Mouse (Mus musculus) mouse trophoblast stem cell (cell line): Measurements from ENCODE around the gene Mtmr12.
"Not testable (repeated sequence)": the region's sequence is repeated elsewhere in the genome, so short reads cannot be mapped to it uniquely, and the experiment has no call there.

ENCODE experiments used
- in situ Hi-C, 2 experiments: fragments of 300-500 bp; cut with MseI, MboI; formaldehyde crosslinking; loops; 2 replicates in 1 of 2; 3 replicates in 1 of 2; pipeline ENCODE4 v1.15.1; 2025

Mtmr12 gene

GRCm38 (mm10) chr15:12211577-12211976 lies 6.7 kb downstream of the Mtmr12 start:
- in situ Hi-C loops = no loop called here

- in situ Hi-C loops = no loop called here
Observed at GRCm38 (mm10) chr15:12212266-12212665, 7.4 kb downstream of the Mtmr12 start.

GRCm38 (mm10) chr15:12214531-12215414 lies 9.9 kb downstream of the Mtmr12 start:
- in situ Hi-C loops = no loop called here

- in situ Hi-C loops = no loop called here
Observed at GRCm38 (mm10) chr15:12215415-12215718, 10.5 kb downstream of the Mtmr12 start.

- in situ Hi-C loops = no loop called here
Observed at GRCm38 (mm10) chr15:12216119-12216518, 11.3 kb downstream of the Mtmr12 start.

GRCm38 (mm10) chr15:12216798-12217197 lies 12.0 kb downstream of the Mtmr12 start:
- in situ Hi-C loops = no loop called here

GRCm38 (mm10) chr15:12217332-12217731 lies 12.5 kb downstream of the Mtmr12 start:
- in situ Hi-C loops = not testable (repeated sequence)

GRCm38 (mm10) chr15:12217849-12218248 lies 13.0 kb downstream of the Mtmr12 start:
- in situ Hi-C loops = no loop called here

GRCm38 (mm10) chr15:12218583-12219382 lies 14.0 kb downstream of the Mtmr12 start:
- in situ Hi-C loops = no loop called here

- in situ Hi-C loops = no loop called here
Observed at GRCm38 (mm10) chr15:12221131-12221530, 16.3 kb downstream of the Mtmr12 start.

GRCm38 (mm10) chr15:12222564-12223302 lies 17.9 kb downstream of the Mtmr12 start:
- in situ Hi-C loops = no loop called here

- in situ Hi-C loops = no loop called here
Observed at GRCm38 (mm10) chr15:12223393-12223792, 18.6 kb downstream of the Mtmr12 start.

- in situ Hi-C loops = no loop called here
Observed at GRCm38 (mm10) chr15:12224239-12224638, 19.4 kb downstream of the Mtmr12 start.

GRCm38 (mm10) chr15:12225062-12225461 lies 20.2 kb downstream of the Mtmr12 start:
- in situ Hi-C loops = no loop called here

- in situ Hi-C loops = no loop called here
Observed at GRCm38 (mm10) chr15:12226908-12227307, 22.1 kb downstream of the Mtmr12 start.

- in situ Hi-C loops = no loop called here
Observed at GRCm38 (mm10) chr15:12227355-12227754, 22.5 kb downstream of the Mtmr12 start.

- in situ Hi-C loops = no loop called here
Observed at GRCm38 (mm10) chr15:12229603-12230242, 24.9 kb downstream of the Mtmr12 start.

GRCm38 (mm10) chr15:12230243-12230935 lies 25.6 kb downstream of the Mtmr12 start:
- in situ Hi-C loops = no loop called here

- in situ Hi-C loops = no loop called here
Observed at GRCm38 (mm10) chr15:12231462-12231861, 26.6 kb downstream of the Mtmr12 start.

- in situ Hi-C loops = no loop called here
Observed at GRCm38 (mm10) chr15:12232429-12232828, 27.6 kb downstream of the Mtmr12 start.

- in situ Hi-C loops = no loop called here
Observed at GRCm38 (mm10) chr15:12233021-12233420, 28.2 kb downstream of the Mtmr12 start.
